Mouse (Mus musculus): ENCODE data around the gene Dnah14.
"Not testable (repeated sequence)": the region's sequence is repeated elsewhere in the genome, so short reads cannot be mapped to it uniquely, and the experiment has no call there.

The Dnah14 gene

GRCm38 (mm10) chr1:181611118-181611517, 34.8 kb downstream of the Dnah14 start:
- DNase-seq: no peak

GRCm38 (mm10) chr1:181615866-181616491, 39.6 kb downstream of the Dnah14 start:
- DNase-seq: peak; percentile 8 to 46

GRCm38 (mm10) chr1:181617332-181617731, 41.0 kb downstream of the Dnah14 start:
- peak in 1 of 2 experiments; percentile 21 for DNase-seq

DNA sequence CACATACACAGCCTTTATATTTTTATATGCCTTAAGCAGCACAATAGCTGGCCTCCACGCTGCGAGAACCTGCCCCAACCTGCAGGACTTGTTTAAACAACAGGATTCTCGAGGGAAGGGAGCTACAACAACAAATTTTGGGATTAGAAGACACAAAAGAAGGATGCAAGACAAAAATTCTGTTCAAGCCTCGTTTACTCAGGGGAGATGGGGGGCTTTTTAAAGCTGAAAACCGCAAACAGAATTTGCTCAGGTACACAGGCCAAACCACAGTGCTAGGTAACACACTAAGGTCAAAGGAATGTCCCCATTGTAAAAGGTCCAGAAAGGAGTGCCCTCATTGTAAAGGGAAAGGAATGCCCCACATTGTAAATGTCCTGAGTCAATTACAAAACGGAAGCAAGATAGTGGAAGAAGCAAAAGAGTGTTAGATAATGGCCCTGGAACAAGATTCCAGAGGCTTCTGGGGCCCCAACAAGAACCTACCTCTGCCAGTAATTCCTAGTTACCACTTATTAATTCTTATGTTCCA, 46.9 kb downstream of the Dnah14 start:
- DNase-seq: no peak

GRCm38 (mm10) chr1:181624876-181625275, 48.5 kb downstream of the Dnah14 start:
- DNase-seq: no peak

- DNase-seq: no peak
These were observed 51.9 kb downstream of the Dnah14 start for GRCm38 (mm10) chr1:181628276-181628675.

GRCm38 (mm10) chr1:181631371-181631770, 55.0 kb downstream of the Dnah14 start:
- no peak for DNase-seq

- DNase-seq: no peak
These were observed 61.8 kb downstream of the Dnah14 start for GRCm38 (mm10) chr1:181637997-181638713.

DNA sequence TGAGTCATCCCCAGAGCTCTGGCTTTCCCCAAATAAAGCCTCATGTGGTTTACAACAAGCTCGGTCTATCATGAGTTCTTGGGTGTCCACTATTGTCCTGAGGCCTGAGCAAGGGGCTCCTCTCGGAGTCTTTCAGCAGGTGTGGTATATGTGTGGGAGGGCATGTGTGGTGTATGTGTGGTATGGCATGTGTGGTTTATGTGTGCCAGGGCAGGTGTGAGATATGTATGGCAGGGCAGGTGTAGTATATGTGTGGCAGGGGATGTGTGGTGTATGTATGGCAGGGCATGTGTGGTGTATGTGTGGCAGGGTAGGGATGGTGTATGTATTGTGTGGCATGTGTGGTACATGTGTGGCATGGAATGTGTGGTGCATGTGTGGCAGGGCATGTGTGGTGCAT, 64.0 kb downstream of the Dnah14 start:
- DNase-seq: no peak

DNA sequence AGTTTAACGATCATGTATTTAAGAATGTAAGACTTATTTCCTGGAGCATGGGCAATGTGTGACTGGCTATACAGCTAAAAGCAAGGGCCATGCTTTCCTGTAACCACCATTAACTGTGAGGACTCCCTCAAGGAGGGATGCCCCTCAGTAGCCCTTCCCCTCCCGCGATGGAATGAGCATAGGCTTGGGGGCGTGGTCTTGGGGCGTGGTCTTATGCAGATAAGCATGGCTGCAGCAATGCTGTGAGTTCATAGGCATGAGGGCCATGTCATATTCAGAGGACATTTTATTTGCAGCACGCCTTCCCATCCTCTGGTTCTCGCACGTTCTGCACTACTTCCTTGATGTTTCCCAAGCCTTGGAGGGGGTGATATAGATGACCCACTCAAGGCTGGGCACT, 71.1 kb downstream of the Dnah14 start:
- DNase-seq: no peak

DNA sequence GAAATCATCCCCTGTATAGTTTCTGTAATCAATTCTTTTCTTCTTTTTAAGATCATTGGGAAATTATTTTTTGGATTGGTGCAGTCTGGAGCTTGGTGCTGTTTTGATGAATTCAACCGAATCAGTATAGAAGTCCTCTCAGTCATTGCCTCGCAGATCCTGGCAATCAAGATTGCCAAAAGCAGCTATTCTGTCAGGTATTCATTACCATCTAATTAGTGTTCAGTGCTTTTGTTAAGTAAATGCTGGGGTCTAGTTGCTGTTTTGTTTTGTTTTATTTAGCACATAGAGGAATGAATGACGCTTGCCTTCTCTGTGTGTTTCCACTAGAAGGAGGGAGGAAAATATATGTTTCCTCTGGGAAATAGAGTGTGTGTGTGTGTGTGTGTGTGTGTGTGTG, 77.1 kb downstream of the Dnah14 start:
- no peak for DNase-seq

DNA sequence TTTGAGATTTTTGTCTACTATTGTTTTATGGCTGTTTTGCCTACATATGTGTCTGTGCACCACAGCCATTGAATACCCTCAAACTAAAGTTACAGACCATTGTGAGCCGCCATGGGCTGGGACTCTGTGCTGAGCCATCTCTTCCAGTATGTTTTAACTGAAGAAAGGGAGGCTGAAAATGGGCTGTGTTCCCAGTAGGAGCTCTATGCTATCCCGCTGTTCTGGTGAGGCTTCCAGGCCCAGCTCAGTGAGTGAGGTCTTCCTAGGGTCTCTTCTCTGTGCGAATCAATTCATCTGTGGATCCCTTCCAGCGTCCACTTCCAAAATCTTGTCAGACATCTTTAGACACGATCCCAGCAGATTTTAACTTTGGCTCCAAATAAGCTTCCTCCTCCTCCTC, 80.1 kb downstream of the Dnah14 start:
- DNase-seq: no peak

DNA sequence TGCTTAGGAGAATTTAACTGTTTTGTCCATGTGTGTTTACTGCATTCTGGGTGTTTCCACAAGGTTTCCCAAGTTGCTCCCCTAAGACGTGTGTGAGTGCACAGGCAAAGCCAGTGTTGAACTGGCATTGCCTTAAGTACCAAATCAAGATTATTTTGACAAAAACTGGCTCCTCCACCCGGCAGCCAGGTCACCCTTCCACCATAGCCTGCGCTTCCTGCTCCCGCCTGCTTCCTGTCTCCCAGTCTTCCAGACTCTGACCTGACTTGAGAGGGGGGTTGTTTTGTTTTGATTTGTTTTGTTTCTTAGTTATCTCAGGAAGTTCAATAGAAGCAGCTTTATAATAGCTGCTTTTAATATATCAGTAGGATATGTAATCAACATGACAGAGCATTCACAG, 90.4 kb downstream of the Dnah14 start:
- no peak for DNase-seq

DNA sequence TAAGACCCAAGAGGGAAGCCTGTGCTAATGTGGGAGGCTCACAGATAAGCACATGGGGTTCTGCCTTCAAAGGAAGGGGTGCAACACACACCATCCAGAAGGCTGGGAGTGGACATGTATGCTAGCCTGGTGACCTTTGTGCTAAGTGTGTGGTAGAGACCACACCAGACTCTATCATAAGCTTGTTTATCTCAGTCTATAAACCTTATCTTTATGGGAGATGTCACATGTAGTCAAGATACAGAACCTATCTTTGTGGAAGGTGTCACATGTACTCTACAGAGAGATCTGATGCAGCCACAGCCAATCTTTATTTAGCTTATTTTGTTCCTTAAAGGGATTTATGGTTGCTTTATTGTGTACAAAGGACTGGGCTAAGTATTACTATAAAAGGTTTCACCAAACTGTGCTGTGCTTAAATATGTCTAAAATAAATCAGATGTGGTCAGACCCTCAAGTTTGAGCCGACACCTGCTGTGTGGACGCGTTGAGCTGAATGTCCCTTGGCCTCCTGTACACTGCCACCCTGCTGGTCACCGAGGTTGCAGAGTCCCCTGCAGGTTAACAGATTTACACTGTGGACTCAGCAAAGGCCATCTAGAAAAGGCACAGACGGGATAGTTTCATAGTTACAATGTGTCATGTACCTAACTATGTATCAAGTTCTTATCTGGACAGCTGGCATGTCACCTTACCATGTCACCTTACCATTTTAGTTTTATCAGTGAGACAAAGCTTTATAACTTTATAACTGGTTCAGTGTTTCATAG, 118.6 kb downstream of the Dnah14 start:
- no peak for DNase-seq

DNA sequence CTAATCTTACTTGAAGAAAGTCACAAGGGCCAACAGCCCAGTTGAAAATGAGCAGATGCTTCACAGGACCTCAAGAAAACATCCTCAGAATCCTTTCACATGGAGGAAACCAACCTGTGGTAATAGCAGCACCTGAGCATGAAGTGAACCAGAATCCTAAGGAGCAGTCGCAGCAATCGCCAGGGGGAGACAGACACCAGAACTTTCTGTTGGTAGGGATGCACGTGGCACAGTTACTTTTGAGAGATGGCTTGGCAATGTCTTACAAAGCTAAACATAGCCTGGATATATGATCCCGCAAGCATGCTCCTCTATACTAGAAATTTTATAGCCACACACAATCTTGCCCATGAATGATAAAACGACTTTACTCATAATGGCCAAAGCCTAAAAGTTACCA, 152.3 kb downstream of the Dnah14 start:
- DNase-seq: peak in 1 of 2 experiments; percentile 17

DNA sequence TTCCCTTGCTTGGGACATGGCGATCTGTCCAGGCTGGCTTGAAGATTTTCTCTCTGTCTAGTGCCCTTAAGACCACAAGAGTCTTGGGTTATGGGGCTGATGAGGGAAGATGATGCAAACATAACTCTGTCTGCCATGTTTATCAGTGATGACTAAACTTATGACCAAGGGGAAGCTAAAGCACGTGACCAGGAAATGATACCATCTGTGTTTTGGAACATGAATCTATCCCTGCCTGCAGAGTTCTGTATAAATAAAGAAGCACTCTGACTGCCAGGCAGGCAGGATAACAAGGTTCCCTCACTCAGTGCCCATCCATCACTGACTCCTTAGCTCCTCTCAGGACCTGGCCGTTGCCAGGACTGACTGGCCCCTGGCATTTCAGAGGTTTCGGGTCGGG, 157.2 kb downstream of the Dnah14 start:
- no peak for DNase-seq

- no peak for DNase-seq
These were observed 163.9 kb downstream of the Dnah14 start for GRCm38 (mm10) chr1:181740259-181740658.

DNA sequence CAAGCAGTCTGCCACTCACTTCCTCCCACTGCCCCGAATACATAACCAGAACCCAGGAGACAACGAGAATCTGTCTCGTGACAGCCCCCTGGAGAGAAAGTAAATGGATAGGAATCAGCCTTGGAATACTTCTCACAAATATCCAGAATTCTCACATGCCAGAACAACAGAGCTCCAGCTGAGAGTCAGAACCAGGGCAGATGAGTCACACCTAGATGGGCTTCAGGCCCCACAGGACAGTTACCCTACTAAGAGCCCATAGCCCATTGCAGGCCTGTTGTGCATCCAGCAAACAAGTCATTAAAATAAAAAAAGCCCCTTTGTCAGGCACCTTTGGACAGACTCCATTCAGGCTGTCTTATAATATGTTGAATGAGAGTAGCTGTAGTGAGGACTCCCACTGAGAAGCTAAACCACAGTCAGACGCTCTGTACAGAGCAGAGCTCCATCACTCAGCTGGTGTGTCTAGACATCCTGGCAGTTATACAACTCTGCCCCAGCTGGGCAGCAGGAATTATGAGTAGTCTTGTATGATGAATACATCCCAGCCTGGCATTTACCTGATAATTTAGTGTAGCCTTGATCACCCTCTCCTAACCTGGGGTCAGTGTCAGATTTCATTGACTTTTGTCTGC, 166.0 kb downstream of the Dnah14 start:
- DNase-seq: no peak

- no peak for DNase-seq
These were observed 193.0 kb downstream of the Dnah14 start for GRCm38 (mm10) chr1:181769392-181769791.

GRCm38 (mm10) chr1:181771871-181772270, 195.5 kb downstream of the Dnah14 start:
- no peak for DNase-seq

DNA sequence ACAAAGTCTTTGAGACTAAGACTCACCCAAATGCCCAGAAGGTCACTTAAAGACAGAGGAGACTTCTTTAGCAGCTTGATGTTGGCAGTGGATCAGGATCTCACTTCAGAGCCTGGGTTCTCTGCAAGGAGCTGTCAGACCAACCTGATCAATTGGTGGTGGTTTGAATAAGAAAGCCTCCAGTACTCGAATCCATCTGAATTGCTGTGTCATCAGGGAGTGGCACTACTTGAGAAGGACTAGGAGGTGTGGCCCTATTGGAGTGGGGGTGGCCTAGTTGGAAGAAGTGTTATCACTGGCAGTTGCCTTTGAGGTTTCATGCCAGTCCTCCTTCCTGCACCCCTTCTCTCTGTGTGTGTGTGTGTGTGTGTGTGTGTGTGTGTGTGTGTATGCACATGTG, 200.2 kb downstream of the Dnah14 start:
- DNase-seq: no peak

DNA sequence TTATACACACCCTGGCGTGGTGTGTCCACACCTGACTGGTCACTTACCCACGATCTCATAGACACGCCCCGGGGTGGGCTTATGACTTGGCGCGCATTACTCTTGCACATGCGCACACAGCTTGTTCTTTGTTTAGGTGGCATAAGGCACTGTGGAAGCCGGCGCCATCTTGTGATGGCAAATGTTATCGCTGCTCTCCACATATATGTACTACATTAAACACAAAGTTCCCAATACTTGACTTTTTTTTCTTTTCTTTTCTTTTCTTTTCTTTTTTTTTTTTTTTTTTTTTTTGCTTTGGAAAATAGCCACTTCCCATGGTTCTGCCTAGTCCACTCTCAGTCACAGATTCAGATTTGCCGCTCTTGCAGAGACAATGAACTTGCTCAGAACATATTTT, 206.2 kb downstream of the Dnah14 start:
- DNase-seq: not testable (repeated sequence)

DNA sequence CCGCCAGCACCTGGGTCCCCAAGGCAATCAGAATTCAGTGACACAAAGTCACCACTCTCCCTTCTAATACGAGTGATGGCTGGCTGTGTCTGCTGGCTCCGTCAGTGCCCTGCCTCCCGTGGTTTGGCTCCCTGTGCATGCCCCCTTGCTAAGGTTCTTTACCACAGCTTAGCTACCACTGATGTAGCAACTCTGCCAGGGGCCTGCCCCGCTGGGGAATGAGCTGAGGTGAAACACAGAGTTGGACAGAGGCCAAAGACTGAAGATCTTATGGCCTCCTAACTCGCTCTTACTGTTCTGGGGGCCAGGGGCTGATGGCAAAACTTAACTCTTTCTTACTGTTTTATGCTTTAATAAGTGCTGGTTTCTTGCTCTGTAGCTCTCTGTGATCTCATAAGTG, 213.6 kb downstream of the Dnah14 start:
- DNase-seq: no peak

All from spleen, adult 18-20 months (tissue).